Comparison of ENCODE assay signal across 8 mouse cellular contexts in genomic region chr17:56405856-56406840, GRCm38 (mm10).
DNase-seq lines count a peak whose midpoint lies in the region; ATAC-seq and TF ChIP-seq lines count a peak whose summit lies in the region.
"Had no signal": no experiment of that assay in that cellular context is flagged by ENCODE, and none has a peak within 500 bp of the region (broad histone marks: within the 10 kb centered on the region; RNA-seq: fewer than 3 reads in every experiment).

No protein-coding gene starts in this region.

- H3K9ac ChIP-seq in hindbrain, embryonic 11.5 days (ENCODE audit: low read depth, low read length): no peak overlapping the region

- 87% methylated on average over 14 of the region's 14 CpGs for WGBS in embryonic facial prominence, embryonic 10.5 days
- 87% methylated on average over 14 of the region's 14 CpGs for WGBS in hindbrain, embryonic 11.5 days

- no peaks in the 10 kb centered on the region for H3K27me3 ChIP-seq in embryonic facial prominence, embryonic 10.5 days (replicated peaks; ENCODE audit: low read depth, poor library complexity, severe bottlenecking)
- H3K27me3 ChIP-seq in hindbrain, embryonic 11.5 days (ENCODE audit: control insufficient read depth, insufficient read depth, low read length): no peaks in the 10 kb centered on the region

- TF ChIP-seq CTCF in layer of hippocampus, adult 2 months (conservative IDR thresholded peaks at IDR 0.05): no peak

- ATAC-seq in hindbrain, embryonic 11.5 days (ENCODE audit: low FRiP score): no peak; the same call in 1 of the 2 replicates
- ATAC-seq in megakaryocyte progenitor cell, adult 5-6 weeks (replicated peaks; ENCODE audit: poor library complexity): peak; percentile 49
- ATAC-seq in cerebellum, adult (ENCODE audit: insufficient number of reproducible peaks, low FRiP score, low TSS enrichment): no peak

- peak overlapping the region; percentile 87 for H3K27ac ChIP-seq in layer of hippocampus, adult 2 months
- peak overlapping the region; percentile 44 for H3K27ac ChIP-seq in embryonic facial prominence, embryonic 10.5 days (replicated peaks)
- H3K27ac ChIP-seq in hindbrain, embryonic 11.5 days (ENCODE audit: low read depth, low read length): peak overlapping the region; percentile 42; the same call in 1 of the 2 replicates
- H3K27ac ChIP-seq: macrophage had no signal

- H3K36me3 ChIP-seq in embryonic facial prominence, embryonic 10.5 days (replicated peaks): peaks cover 63% of the 10 kb centered on the region
- peaks cover 11% of the 10 kb centered on the region for H3K36me3 ChIP-seq in hindbrain, embryonic 11.5 days (ENCODE audit: control insufficient read depth, insufficient read depth, low read length)

- H3K4me2 ChIP-seq in hindbrain, embryonic 11.5 days (replicated peaks; ENCODE audit: low read depth, low read length): no peak overlapping the region

- H3K4me1 ChIP-seq in embryonic facial prominence, embryonic 10.5 days: peaks cover 39% of the 10 kb centered on the region
- no peaks in the 10 kb centered on the region; the same call in 1 of the 2 replicates for H3K4me1 ChIP-seq in hindbrain, embryonic 11.5 days (replicated peaks; ENCODE audit: control insufficient read depth, insufficient read depth, low read length)

- intact Hi-C loops in gastrocnemius, postnatal 36 days (cut with DNase I): loop anchor here (5.0 kb wide), 1 partner anchor 49 kb away; no protein-coding TSS in a partner anchor

- no peak for DNase-seq in layer of hippocampus, adult 2 months (ENCODE audit: low spot score in 2 of 2)
- DNase-seq in layer of hippocampus, postnatal 36 days: no peak
- DNase-seq in embryonic facial prominence, embryonic 10.5 days (ENCODE audit: low spot score): no peak
- DNase-seq in hindbrain, embryonic 11.5 days (ENCODE audit: low spot score): no peak
- no peak for DNase-seq in gastrocnemius, postnatal 36 days

- no peak overlapping the region for H3K4me3 ChIP-seq in layer of hippocampus, adult 2 months
- H3K4me3 ChIP-seq in embryonic facial prominence, embryonic 10.5 days: no peak overlapping the region
- H3K4me3 ChIP-seq in hindbrain, embryonic 11.5 days (ENCODE audit: low read depth, low read length): no peak overlapping the region

- no peaks in the 10 kb centered on the region for H3K9me3 ChIP-seq in embryonic facial prominence, embryonic 10.5 days
- no peaks in the 10 kb centered on the region for H3K9me3 ChIP-seq in hindbrain, embryonic 11.5 days (ENCODE audit: control insufficient read depth, low read length)
